Mouse (Mus musculus): ENCODE data around the gene Efs. TPM values are rescaled to one million over a fixed set of nuclear protein-coding genes. Genes with fewer than 3 reads are reported as not detected.

Gene Efs
- total RNA-seq, 2 experiments from 2014 or later: not detected

DNA sequence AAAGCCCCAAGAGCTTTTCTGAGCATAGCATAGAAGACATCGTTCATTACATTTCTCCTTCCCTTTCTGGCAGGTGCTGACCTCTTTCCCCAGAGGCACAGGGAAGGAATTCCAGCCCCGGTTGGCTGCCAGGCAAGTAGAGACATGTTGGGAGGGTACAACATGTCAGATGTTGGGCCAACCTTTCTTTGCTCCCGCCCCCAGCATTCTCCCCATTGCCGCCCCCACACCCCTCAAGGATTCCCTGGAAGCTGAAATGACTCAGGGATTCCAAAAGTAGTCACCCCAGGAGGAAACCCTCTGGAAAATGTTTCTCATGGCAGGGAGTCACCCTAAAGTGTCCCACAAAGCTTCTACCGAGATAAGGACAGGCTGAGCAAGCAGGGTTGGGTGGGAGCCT is 3.9 kb upstream of the Efs start:
- ATAC-seq (replicated peaks; ENCODE audit: low FRiP score, poor library complexity, severe bottlenecking): no peak

- no peak for ATAC-seq (replicated peaks; ENCODE audit: low FRiP score, poor library complexity, severe bottlenecking)
These were observed 1.4 kb upstream of the Efs start for GRCm38 (mm10) chr14:54927296-54927695.

- no peak for ATAC-seq (replicated peaks; ENCODE audit: low FRiP score, poor library complexity, severe bottlenecking)
These were observed 654 bp upstream of the Efs start for GRCm38 (mm10) chr14:54926401-54927158.

GRCm38 (mm10) chr14:54924641-54925348 is 1.1 kb downstream of the Efs start:
- ATAC-seq (replicated peaks; ENCODE audit: low FRiP score, poor library complexity, severe bottlenecking): no peak

GRCm38 (mm10) chr14:54920076-54920685 is 5.7 kb downstream of the Efs start:
- no peak for ATAC-seq (replicated peaks; ENCODE audit: low FRiP score, poor library complexity, severe bottlenecking)

DNA sequence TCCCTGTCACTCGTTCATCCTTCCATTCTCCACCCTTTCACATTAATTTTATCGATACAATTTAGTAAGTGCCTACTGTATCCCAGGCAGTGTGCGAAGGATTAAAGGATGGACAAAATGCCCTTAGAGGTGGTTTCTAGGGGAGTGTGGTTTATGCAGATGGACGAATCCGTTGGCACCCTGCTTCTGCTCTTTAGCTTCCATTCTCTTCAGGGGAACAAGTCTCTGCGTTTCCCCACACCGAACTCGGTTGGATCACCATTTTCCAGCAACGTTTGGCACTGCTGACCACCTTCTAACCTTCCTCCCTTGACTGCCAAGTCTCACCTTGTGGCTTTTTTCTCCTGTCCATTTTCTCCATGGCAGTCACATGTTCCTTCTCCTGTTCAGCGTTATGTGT is 12.6 kb downstream of the Efs start:
- ATAC-seq (replicated peaks; ENCODE audit: low FRiP score, poor library complexity, severe bottlenecking): no peak

DNA sequence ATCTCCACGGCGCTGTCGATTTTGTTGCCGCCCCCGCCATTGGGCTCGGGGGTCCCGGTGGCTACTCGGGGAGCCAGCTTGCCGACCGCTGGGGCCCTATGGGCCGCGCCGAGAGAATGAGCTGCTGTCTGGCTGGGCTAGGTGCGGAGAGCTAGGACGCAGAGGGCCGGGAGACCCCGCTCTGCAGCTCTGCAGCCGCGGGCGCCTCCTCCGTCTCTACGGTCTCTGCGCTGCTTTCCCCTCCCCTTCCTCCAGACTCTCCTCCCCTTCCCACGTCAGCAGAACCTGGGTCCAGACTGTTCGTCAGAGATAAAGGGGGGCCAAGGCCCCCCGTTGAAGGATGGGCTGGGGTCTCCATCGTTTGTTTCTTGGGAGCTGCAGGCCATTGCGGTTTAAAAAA is 13.0 kb downstream of the Efs start, which contains the start of gene Slc22a17:
TSS of gene Slc22a17 (minus strand) at position 247 of the 400 bp plus-strand sequence.
- no peak for ATAC-seq (replicated peaks; ENCODE audit: low FRiP score, poor library complexity, severe bottlenecking)

DNA sequence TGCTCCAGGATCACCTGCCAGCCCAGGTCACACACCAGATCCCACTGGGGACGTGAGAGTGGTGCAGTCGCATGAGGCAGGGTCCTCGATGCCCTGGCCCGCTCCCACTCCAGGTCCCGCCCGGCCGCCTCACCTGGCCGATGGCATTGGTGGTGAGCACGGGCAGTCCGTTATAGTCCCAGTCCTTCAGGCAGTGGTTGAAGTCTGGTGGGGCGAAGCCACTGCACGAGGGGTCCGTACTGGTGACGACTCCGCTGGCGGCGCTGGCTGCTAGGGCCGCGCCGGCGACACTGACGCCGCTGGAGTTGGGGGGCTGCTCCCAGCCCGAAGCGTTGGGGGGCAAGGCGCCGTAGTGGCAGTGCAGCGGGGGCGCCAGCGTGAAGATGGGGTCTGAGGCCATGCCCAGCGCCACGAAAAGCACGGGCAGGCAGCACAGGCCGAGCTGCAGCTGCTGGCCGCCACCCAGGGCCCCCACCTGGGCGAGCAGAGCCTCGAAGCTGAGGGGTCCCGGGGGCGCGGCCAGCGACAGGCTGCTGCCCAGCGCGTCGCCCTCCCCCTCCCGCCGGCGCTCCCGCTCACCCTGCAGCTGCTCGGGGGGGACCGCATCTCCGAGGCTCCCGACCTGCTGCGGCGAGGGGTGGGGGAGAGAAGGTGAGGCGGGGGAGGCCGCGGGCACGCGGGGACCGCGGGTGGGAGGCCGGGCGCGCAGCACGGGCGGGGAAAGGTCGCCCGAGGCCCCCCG is 13.6 kb downstream of the Efs start:
- no peak for ATAC-seq (replicated peaks; ENCODE audit: low FRiP score, poor library complexity, severe bottlenecking)

DNA sequence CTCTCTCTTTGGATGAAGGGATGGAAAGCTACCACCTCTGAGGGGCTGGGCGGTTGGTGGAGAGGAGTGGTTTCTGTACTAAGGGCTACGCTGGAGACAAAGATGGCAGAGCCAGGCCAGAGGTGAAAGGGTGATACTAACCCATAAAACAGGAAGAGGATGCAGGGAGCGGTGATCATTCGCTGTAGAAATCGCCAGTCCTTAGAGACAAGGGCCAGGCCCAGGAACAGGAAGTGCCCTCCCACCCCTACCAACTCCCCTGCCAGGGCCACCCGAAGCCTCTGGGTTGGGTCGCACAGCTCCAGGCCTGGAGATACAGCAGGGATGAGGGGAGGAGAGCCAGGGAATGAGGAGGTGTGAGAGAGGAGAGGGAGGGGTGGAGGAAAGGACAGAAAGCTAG is 17.2 kb downstream of the Efs start:
- ATAC-seq (replicated peaks; ENCODE audit: low FRiP score, poor library complexity, severe bottlenecking): no peak

- ATAC-seq (replicated peaks; ENCODE audit: low FRiP score, poor library complexity, severe bottlenecking): no peak
These were observed 22.3 kb downstream of the Efs start for GRCm38 (mm10) chr14:54903641-54904040.

- peak; percentile 74 for ATAC-seq (replicated peaks; ENCODE audit: low FRiP score, poor library complexity, severe bottlenecking)
These were observed 25.5 kb downstream of the Efs start for GRCm38 (mm10) chr14:54900383-54900782.

DNA sequence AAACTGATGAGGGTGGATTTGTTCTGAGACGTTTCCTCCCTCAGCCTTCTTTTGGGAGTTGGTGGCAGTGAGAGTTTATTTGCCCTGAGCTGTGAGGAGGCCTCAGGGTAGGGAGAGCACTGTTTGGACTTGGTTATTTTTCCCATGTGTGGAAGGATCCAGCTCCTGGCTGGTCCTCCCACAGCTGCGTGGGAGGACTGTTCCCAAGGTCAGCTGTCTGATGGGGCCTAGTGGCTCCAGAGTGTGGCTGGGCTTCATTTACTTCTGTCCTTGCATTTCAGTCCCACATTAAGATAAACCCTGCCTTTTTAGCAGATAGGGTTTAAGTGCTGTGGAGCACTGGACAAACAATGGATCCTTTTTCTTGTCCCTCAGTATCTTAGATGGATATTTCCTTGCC is 28.5 kb downstream of the Efs start:
- ATAC-seq (replicated peaks; ENCODE audit: low FRiP score, poor library complexity, severe bottlenecking): no peak

GRCm38 (mm10) chr14:54894296-54895151 is 31.4 kb downstream of the Efs start:
- ATAC-seq (replicated peaks; ENCODE audit: low FRiP score, poor library complexity, severe bottlenecking): peak; percentile 35; the same call in 1 of the 2 replicates

- ATAC-seq (replicated peaks; ENCODE audit: low FRiP score, poor library complexity, severe bottlenecking): peak; percentile 95
These were observed 32.2 kb downstream of the Efs start for GRCm38 (mm10) chr14:54893651-54894181.

DNA sequence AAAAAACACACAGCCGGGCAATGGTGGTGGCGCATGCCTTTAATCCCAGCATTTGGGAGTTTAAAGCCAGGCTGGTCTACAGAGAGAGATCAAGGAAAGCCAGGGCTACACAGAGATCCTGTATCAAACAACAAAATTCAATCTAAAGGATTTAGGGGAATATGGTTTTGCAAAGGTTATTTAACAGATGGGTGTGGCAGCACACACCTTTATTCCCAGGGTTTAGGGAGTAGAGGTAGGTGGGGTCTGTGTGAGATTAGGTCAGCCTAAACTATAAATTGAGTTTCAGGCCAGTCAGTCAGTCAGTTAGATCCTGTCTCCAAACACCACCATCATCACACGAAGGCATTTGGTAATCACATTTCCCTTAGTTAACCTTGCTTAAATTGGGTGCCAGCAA is 33.7 kb downstream of the Efs start, which contains the start of gene Pabpn1:
TSS of gene Pabpn1 (plus strand) at position 301 of the 400 bp plus-strand sequence.
- ATAC-seq (replicated peaks; ENCODE audit: low FRiP score, poor library complexity, severe bottlenecking): no peak

DNA sequence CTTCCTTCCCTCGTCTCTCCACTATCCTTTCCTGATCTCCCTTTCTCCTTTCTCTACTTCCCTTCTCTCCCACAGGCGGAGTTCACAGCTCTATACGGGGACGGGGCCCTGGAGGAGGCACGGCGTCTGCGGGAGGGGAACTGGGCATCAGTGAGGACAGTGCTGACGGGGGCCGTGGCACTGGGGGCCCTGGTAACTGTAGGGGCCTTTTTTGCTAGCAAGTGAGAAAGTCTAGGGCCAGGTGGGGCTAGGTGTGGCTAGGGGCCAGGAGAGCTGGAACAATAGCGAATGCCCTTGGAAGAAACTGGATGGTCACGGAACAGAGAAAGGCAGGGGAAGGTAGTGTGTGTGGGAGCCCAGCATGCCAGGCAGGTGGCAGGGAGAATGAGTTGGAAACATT is 40.6 kb downstream of the Efs start:
- no peak for ATAC-seq (replicated peaks; ENCODE audit: low FRiP score, poor library complexity, severe bottlenecking)

- no peak for ATAC-seq (replicated peaks; ENCODE audit: low FRiP score, poor library complexity, severe bottlenecking)
These were observed 41.8 kb downstream of the Efs start for GRCm38 (mm10) chr14:54884022-54884712.
